Mouse (Mus musculus) liver, postnatal 0 days (tissue): ENCODE measurements around the gene Zfp626.
"Not testable (repeated sequence)": the region's sequence is repeated elsewhere in the genome, so short reads cannot be mapped to it uniquely, and the experiment has no call there.

Experiments
- CTCF ChIP-seq: sonication (generic); IDR thresholded peaks from 2 replicates; pipeline ENCODE4 v1.5.1; 2016; ENCODE audit warnings: antibody characterized with exemption, low read depth
- EP300 ChIP-seq: IDR thresholded peaks from 2 replicates; pipeline ENCODE4 v1.6.1; 2016; ENCODE audit warnings: antibody characterized with exemption, low read depth, mild to moderate bottlenecking

- TF ChIP-seq CTCF, EP300: not testable (repeated sequence)
These were observed at the start of gene Zfp626 for GRCm38 (mm10) chr7:27806896-27807295.
